8 mouse cellular contexts compared by ENCODE assay signal in the genomic region with DNA sequence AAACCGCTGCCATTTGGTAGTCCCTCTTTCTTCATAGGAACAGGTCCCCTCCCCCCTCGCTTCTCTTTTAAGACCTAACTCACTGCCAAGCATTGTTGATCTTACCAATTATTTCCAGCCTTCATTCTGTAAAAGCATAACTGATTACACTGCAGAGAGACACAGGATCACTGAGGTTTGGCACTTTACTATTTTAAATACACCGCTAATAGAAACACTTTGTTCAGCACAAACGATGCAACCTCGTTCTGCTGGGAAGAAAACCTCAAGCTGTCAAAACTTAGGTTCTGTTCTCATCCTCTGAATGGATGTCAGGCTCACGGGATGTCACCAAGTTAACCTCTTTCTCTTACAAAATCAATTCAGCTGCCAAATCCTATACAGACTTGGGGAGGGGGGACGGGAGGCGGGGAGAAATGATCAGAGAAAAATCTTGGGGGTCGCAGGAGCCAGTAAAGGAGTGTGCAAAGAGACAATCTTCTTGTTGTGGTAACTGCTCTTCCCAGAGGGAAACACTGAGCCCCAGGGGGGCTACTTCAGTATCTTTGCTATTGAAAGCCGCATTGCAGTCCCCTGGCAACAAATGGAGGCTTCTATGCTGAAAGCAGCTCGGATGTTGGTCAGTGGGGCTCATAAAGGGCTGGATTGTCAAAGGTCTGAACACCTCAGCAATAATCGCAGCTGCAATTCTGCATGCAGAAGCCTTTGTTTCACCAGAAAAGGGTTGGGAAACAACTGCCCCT. TPM values are rescaled to one million over a fixed set of nuclear protein-coding genes. Genes with fewer than 3 reads are reported as not detected.
DNase-seq lines count a peak whose midpoint lies in the region; ATAC-seq and TF ChIP-seq lines count a peak whose summit lies in the region.

No protein-coding gene starts in this region.

- no peaks in the 10 kb centered on the region for H3K27me3 ChIP-seq in forebrain, embryonic 10.5 days (ENCODE audit: poor library complexity, severe bottlenecking)
- H3K27me3 ChIP-seq in liver, postnatal 0 days (ENCODE audit: insufficient read depth, low read length): peaks cover 3% of the 10 kb centered on the region; the same call in 1 of the 2 replicates

- TF ChIP-seq CTCF in gastrocnemius, adult 2 months (IDR thresholded peaks at IDR 0.05): no peak
- no peak for TF ChIP-seq CTCF in liver, postnatal 0 days (IDR thresholded peaks at IDR 0.05; ENCODE audit: low read depth)
- no peak for TF ChIP-seq CTCF in lung, adult 2 months (IDR thresholded peaks at IDR 0.05; ENCODE audit: insufficient read depth, low read length)

- no peaks in the 10 kb centered on the region for H3K36me3 ChIP-seq in ES-E14 (ENCODE audit: control insufficient read depth, insufficient read depth, low read length, poor library complexity, severe bottlenecking)
- no peaks in the 10 kb centered on the region for H3K36me3 ChIP-seq in forebrain, embryonic 10.5 days (replicated peaks)
- H3K36me3 ChIP-seq in liver, postnatal 0 days (replicated peaks; ENCODE audit: insufficient read depth, low read length): no peaks in the 10 kb centered on the region

- intact Hi-C loops in gastrocnemius, adult 2 months (cut with DNase I): no loop called here

- H3K9ac ChIP-seq in ES-E14 (ENCODE audit: insufficient read depth, low read depth, low read length, poor library complexity, severe bottlenecking): 0 out of 2 replicates have a peak overlapping the region, but pooled peaks have one; percentile 17
- H3K9ac ChIP-seq in liver, postnatal 0 days (replicated peaks): no peak overlapping the region

- in situ Hi-C loops in ES-E14 (cut with MboI; ENCODE audit: low sequenced_read_pairs in 2 of 2, unreplicated experiment in 2 of 2): no loop called here

- H3K27ac ChIP-seq in gastrocnemius, adult 2 months: no peak overlapping the region
- H3K27ac ChIP-seq in ES-E14 (ENCODE audit: insufficient read depth, low read depth, low read length, poor library complexity, severe bottlenecking): no peak overlapping the region
- H3K27ac ChIP-seq in forebrain, embryonic 10.5 days: peak overlapping the region; percentile 81
- no peak overlapping the region for H3K27ac ChIP-seq in liver, postnatal 0 days (ENCODE audit: low read depth)

- 3% methylated on average over 12 of the region's 12 CpGs for WGBS in forebrain, embryonic 10.5 days
- 16% methylated on average over 12 of the region's 12 CpGs for WGBS in liver, postnatal 0 days (ENCODE audit: insufficient replicate concordance)
- 12% methylated on average over 12 of the region's 12 CpGs for WGBS in lung, adult 2 months

- ATAC-seq in liver, postnatal 0 days: no peak

- H3K4me1 ChIP-seq in ES-E14 (ENCODE audit: control insufficient read depth in 2 of 2, insufficient read depth in 2 of 2, low read length in 2 of 2, poor library complexity in 1 of 2): peaks cover 0 to 2% of the 10 kb centered on the region in 2 experiments; a peak in 1 of 4 replicates
- H3K4me1 ChIP-seq in forebrain, embryonic 10.5 days: peaks cover 27% of the 10 kb centered on the region
- no peaks in the 10 kb centered on the region for H3K4me1 ChIP-seq in liver, postnatal 0 days (ENCODE audit: insufficient read depth)
- no peaks in the 10 kb centered on the region for H3K4me1 ChIP-seq in lung, adult 2 months (ENCODE audit: control insufficient read depth, insufficient read depth, low read length)

- no peaks in the 10 kb centered on the region for H3K9me3 ChIP-seq in ES-E14 (ENCODE audit: control insufficient read depth, insufficient read depth, low read depth, low read length)
- no peaks in the 10 kb centered on the region for H3K9me3 ChIP-seq in forebrain, embryonic 10.5 days
- no peaks in the 10 kb centered on the region for H3K9me3 ChIP-seq in liver, postnatal 0 days (ENCODE audit: low read length)

- DNase-seq in gastrocnemius, adult 2 months: no peak
- no peak for DNase-seq in gastrocnemius, adult 18-20 months (ENCODE audit: low spot score)
- peak; percentile 13 for DNase-seq in ES-E14 (ENCODE audit: low read depth, low spot score)
- DNase-seq in forebrain, embryonic 10.5 days (ENCODE audit: extremely low spot score, low spot score): peak; percentile 57
- no peak for DNase-seq in liver, postnatal 0 days
- no peak for DNase-seq in thymus, postnatal 36 days
- no peak for DNase-seq in thymus, adult 18-20 months
- no peak for DNase-seq in lung, adult 2 months

- peak overlapping the region; percentile 26 for H3K4me2 ChIP-seq in liver, postnatal 0 days (ENCODE audit: low read depth, low read length)

- TF ChIP-seq POLR2A in lung, adult 2 months (IDR thresholded peaks at IDR 0.05; ENCODE audit: borderline replicate concordance, extremely low read depth, low read depth, low read length): no peak

- peak overlapping the region; percentile 60 for H3K4me3 ChIP-seq in gastrocnemius, adult 2 months
- H3K4me3 ChIP-seq in ES-E14 (ENCODE audit: insufficient read depth in 1 of 2, low read depth in 1 of 2, low read length in 2 of 2, poor library complexity in 1 of 2, severe bottlenecking in 1 of 2): peak overlapping the region in 1 of 2 experiments; percentile 24; a peak in 1 of 4 replicates
- H3K4me3 ChIP-seq in forebrain, embryonic 10.5 days: peak overlapping the region; percentile 49
- H3K4me3 ChIP-seq in liver, postnatal 0 days (ENCODE audit: low read depth, low read length): no peak overlapping the region
- no peak overlapping the region for H3K4me3 ChIP-seq in lung, adult 2 months (replicated peaks; ENCODE audit: extremely low read depth, low read depth, low read length)

- TF ChIP-seq EP300 in liver, postnatal 0 days (IDR thresholded peaks at IDR 0.05; ENCODE audit: low read depth): no peak

TF ChIP-seq in ES-E14, 5 proteins besides CTCF, POLR2A, EP300 and RAD21:
- TF ChIP-seq HCFC1 (IDR thresholded peaks at IDR 0.05; ENCODE audit: borderline replicate concordance, insufficient read depth, low read length): no peak
- TF ChIP-seq ZNF384 (IDR thresholded peaks at IDR 0.05; ENCODE audit: low read depth, low read length): no peak
- no peak for TF ChIP-seq ZC3H11A (IDR thresholded peaks at IDR 0.05; ENCODE audit: borderline replicate concordance, low read depth, low read length)
- no peak for TF ChIP-seq CHD2 (IDR thresholded peaks at IDR 0.05; ENCODE audit: low read depth, low read length)
- TF ChIP-seq MAFK (IDR thresholded peaks at IDR 0.05; ENCODE audit: insufficient read depth, low read depth, low read length): no peak

RNA-seq across cellular contexts. Expression of a gene that starts 30.9 kb away (rescaled TPM):
- 100 to 1,000 TPM in 1 of 2 experiments, 10 to 100 TPM in 1; 94.2 to 104 TPM for total RNA-seq in gastrocnemius, adult 2 months (2021)
- 10 to 100 TPM; 86.7 to 98.2 TPM for total RNA-seq in gastrocnemius, adult 18-20 months (2021)
- 24.3 and 29.8 TPM in 2 replicates for total RNA-seq in ES-E14 (2012; rRNA removed)
- 103 and 104 TPM in 2 replicates for polyA plus RNA-seq in forebrain, embryonic 10.5 days (2016; fragmentation: Nextera tagmentation; extraction: Ambion mirVana)
- 19.4 and 21.2 TPM in 2 replicates for polyA plus RNA-seq in liver, postnatal 0 days (2015; fragmentation: Nextera tagmentation; extraction: Ambion mirVana)
- polyA plus RNA-seq in lung, adult 2 months (2012; rRNA removed): 47.9 and 62.0 TPM in 2 replicates

Comparison
In these comparisons a context has a peak if more than half of its experiments do, and no peak if none do; other contexts are left out.
1. DNase-seq: peak in ES-E14 (single experiment) and forebrain, embryonic 10.5 days (single experiment); none in gastrocnemius, adult 2 months (single experiment), gastrocnemius, adult 18-20 months (single experiment), liver, postnatal 0 days (single experiment), thymus, postnatal 36 days (0 of 2), thymus, adult 18-20 months (0 of 2) and lung, adult 2 months (single experiment).
2. H3K4me3 ChIP-seq: peak in gastrocnemius, adult 2 months (single experiment) and forebrain, embryonic 10.5 days (single experiment); none in liver, postnatal 0 days (single experiment) and lung, adult 2 months (single experiment).